Mouse (Mus musculus) kidney, adult 9 months (tissue): ENCODE results near the gene Pald1.

Experiments used
- DNase-seq: peaks from one replicate; pipeline ENCODE4 v3.0.0; 2022

Gene Pald1

DNA sequence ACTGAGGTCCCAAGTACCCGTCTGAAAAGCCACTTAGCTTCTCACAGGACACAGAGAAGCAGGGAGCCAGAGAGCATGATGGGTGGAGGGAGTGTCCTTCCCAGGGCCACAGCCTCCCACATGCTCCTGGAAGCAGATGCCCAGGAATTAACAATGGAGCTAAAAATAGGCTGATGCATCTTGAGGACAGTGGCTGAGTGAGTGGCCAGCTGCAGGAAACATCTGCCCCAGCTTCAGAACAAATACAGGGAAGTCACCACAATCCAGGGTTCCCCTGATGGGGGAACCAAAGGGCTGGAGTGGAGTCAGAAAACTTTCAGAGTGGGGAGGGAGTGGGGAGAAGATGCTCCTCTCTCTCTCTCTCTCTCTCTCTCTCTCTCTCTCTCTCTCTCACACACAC is 17.4 kb downstream of the Pald1 start:
- peak; percentile 65 for DNase-seq

DNA sequence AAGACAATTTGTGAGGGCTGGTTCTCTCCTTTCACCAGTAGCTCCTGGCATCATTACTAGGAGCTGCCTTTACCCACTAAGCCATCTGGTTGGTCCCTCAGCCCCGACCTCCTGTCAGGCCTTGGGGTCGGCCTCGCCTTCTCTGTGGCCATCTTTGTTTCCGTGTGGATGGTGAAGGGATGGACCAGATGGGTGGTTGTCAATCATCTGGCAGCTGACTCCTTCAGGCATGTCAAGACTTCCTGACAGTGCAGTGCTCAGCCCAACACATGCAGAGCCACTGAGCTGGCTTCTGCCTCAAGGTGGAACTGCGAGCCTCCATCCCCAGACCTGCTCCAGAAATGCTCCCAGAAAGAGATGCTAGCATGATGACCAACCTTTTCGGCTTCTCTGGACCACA is 18.9 kb downstream of the Pald1 start:
- DNase-seq = no peak

DNA sequence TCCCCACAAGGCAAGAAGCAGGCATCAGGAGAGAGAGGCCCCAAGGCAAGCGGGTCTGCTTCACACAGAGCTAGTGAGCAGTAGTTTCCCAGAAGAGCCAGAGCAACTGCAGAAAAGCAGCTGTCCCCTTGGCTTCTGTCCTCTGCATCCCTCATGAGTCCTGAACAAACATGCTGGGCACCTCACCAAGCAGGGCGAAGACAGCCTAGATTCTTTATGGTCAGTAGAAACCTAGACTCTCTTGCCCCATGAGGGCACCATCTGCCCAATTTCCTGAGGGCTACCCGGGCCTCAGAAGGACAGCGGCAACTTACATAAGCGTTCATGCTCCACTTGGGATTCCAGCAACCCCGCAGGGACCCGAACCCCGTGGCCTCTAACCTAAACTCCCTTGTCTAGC is 20.3 kb downstream of the Pald1 start:
- no peak for DNase-seq

DNA sequence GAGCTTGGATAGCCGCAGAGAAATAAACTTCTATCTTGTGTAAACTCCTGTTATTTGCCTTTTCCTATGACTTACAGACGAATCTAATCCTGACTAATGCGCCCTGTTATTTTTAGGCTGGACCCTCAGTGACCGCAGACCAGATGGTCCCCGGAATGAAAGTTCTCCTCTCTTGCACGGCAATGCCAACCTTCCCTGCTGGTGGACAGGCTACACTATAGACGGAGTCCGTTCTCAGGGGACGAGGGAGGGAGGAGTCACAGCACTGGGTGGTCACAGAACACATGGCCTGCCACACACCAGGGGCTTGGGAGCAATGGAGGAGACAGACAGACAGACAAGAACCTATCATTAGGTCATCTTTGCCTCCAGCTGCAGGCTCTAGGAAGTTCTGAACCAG is 20.8 kb downstream of the Pald1 start:
- DNase-seq = no peak

DNA sequence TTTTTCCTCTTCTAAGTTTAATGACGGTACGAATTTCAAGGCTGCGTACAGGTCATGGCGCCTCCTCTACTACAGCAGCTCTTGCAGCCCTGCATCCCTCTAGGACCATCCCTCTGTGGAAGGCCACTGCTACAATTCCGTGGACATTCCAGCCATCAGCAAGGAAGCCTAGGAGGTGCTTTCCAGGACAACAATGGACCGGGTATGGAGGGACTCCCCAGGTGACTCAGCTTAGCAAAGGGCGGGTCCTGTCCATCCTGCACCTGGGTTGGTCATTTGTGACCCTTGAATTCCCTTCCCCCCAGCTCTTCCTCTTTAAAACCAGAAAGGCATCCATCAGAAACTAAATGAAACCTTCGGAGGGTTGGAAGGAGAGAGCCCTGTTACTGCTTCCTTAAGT is 22.7 kb downstream of the Pald1 start:
- DNase-seq = no peak

DNA sequence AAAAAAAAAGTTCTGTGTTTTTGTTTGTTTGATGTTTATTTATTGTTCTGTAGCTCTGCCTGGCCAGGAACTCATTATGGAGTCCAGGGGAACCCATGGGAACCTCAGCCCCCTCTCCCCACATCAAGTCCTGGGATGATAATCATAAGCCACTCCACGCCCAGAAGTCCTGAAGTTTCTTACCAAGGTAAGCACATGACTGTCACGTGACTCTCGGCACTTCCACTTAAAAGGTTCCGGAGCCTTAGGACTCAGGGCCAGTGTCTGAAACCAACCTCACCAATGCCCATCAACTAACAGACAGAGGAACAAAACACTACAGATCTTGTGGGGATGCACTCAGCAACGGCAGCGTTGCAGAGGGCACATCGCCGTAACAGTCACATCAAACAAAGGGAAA is 23.9 kb downstream of the Pald1 start:
- no peak for DNase-seq

DNA sequence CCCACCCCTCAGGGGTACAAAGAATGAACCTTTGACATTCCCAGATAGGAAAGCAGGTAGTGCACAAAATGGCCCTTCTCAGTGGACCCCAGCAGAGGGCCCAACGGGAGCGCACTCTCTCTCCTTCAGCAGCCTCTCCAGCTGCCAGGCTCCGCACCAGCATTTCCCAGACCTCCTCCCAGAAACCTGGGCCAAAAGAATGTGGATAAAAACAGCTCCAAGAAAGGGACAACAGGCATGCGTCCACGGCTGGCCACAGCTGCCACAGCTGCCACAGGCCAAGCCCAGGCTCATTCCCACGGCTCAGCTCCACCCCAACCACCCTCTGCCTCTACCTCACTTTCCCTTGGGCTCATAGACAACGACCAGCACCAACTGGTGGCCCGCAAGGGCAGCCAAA is 25.7 kb downstream of the Pald1 start:
- no peak for DNase-seq

DNA sequence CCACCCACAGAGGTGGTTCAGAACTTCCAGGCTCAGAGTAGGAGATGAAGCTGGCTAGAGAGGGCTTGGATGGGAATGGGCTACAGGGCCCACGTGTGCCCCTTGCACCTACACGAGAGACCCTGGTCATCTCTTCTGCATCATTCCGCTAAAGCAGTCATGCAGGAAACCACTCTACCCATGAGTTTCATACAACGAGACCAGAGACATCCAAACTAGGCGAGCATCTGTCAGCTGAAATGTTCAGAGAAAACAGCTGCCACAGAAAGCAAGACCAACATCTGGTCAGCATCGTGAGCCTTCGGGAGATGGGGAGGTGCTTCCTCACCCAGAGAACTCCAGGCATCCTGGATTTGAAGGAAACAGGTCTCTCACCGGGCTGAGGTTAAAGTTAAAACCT is 26.8 kb downstream of the Pald1 start:
- DNase-seq = no peak

DNA sequence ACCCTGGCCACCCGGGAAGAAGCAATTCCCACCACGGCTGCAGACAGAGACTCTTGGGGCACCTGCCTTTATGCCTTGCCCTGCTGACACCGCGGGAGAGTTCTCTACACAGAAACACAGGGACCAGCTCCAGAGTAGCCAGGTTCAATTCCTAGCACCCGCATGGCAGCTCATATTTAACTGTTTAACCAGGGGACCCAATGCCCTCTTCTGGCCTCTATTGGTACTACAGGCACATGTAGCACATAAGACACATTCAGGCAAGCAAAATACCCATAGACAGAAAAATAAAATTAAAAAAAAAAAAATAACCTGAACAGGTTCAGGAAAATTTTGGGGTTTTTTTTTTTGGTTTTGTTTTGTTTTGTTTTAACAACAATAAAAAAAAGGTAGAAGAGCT is 27.2 kb downstream of the Pald1 start:
- no peak for DNase-seq

DNA sequence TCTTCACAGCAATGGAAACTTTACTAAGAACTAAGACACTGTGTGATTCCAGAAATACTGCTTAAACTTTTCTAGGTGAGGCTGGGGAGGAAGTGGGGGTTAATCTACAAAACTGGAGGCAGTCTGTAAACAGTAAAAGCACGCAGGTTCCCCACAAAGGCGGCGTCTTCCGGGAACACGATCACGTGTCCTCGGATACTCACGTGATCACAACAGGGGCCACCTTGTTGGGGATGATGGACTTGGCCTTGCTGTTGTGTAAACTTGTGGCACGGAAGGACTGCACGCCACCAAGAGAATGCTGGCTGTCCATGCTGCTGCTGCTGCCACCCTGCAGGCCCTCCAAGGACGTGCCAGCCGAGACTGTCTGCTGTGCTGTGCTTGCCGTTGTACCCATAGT is 27.7 kb downstream of the Pald1 start:
- no peak for DNase-seq

DNA sequence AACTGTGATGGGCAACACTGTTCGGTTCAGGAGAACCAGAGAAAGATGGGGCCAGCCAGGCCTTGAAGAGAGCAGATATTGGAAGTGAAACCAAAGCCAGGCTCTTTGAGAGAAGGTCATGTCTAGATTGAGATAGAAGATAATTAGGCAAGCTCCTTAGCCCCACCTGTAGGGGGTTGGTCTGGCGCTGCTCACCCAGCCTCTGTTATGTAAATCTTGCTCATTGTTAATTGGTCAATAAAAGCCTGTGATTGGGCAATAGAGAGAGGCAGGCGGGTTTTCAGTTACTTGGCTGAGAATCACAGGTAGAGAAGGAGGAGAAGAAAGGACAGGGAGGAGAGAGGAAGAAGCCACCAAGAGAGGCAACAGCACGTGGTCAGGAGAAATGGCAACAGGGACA is 32.1 kb downstream of the Pald1 start:
- DNase-seq = no peak

DNA sequence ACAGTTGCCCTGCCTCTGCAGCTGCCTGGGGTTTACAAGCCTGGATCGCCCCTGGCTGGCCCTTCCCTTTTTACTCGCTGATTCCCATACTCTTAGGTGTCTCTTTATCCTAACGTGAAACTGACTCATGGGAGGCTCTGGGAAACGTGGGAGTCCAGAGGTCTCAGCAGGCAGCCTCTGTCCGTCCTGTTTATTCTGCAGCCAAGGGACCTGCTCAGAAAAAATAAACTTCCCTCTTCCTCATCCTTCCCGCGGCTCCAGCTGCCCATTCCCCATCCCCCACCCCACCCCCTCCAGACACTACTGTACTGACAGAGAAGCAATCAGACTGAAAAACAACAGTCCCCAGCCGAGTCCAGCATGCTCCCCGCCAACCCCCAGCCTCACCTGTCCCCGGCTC is 37.0 kb downstream of the Pald1 start:
- no peak for DNase-seq

DNA sequence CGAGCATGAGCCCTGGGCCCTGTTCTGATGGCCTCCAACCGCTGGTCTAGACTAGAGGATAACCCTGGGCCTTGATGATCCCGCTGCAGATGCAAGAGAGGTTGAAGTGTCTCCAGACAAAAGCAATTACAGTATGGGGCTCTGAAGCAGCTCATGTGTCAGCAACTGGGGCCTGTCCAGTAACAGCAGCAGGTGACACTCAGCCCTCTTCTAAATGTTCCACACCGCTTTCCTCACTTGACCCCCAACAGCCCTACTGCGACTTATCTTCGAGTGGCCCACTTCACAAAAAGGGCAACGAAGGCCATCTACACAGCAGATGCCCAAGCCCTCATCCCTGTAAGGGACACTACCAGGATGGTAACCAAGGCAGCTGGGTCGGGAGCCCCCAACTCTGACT is 38.2 kb downstream of the Pald1 start:
- DNase-seq = no peak

DNA sequence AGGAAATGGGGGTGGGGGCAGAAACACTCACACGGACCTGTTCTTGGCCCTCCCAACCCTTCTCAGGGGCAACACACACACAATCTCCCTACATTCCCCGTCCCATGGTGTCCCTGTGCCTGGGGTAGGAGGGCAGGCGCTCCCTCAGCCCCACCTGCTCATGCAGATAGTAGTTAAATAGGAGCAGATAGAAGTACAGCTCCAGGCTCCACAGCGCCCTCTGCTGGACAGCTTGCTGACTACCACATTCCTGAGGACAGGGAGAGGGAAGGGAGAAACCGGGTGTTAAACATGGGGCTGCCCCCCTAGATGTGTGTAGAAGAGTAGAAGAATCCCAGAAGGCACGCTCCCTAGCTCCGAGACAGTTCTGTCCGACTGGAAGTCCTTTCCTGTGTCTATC is 39.4 kb downstream of the Pald1 start:
- DNase-seq = peak; percentile 59

DNA sequence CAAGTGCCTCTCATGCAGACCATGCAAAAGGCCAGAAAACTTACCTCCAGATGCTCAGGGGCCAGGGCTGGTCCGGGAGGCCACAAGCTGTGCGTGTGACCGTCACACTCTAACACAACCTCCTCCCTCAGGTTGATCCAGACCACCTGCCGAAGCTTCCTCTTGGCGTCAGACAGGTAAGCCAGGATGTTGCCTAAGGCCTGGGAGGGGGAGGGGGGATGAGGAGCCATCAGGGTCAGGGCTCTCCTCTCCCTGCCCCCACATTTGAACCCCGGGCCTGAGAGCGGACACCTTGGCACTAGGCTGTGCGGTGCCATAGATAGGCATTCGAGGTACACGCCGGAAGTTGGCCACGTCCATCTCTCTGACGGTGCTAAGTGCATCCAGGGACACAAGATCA is 40.6 kb downstream of the Pald1 start:
- DNase-seq = no peak

DNA sequence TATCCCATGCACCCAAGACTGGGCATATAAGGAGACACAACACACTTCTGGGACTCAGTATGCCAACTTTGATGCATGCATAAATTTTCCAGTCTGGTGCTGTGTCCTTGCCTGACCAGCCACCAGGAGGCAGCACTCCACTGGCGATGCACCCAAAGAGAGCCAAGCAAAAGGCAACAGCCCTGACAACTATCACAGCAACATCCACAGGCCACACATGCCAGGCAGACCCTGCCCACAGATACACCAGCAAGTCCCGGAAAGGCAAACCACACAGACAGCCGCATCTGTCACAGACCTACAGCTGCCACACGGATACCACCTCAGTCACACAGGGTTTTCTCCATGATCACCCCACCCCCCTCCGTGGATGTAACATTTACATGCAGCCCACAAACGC is 41.8 kb downstream of the Pald1 start:
- peak; percentile 66 for DNase-seq

DNA sequence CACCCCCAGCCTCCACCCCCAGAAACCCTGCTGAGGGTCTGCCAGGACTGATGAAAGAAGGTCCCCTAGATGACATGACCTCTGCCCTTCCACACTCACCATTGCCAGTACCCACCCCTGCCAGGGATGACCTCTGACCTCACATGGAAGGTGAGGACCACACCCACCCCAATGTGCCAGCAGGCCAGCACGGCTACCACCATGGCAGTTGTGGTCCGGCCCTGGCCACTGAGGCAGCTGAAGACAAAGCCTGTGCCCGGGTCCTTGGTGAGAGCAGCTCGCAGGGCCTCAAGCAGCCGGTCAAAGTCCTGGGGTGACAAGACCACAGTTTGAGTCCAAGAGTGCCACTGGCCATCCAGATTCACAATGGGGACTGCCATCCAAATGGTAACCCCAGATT is 42.3 kb downstream of the Pald1 start:
- no peak for DNase-seq

DNA sequence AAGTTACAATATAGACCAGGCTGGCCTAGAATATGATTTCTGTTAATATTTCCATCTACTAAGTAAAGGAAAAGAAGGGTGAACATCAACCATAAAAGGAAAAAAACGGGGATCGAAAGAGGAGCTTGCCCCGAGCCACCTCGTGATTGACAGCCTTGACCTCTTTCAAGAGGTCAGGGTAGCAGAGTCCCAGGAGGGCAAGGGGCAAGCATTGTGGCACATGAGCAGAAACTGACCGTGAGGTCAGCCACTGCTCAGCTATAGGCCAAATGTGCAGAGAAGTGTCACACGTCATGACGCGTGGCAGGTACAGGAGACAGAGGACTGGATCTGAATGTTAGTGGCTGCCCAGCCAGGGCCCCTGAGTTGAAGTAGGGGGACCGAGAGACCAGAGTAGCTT is 43.1 kb downstream of the Pald1 start:
- DNase-seq = no peak

DNA sequence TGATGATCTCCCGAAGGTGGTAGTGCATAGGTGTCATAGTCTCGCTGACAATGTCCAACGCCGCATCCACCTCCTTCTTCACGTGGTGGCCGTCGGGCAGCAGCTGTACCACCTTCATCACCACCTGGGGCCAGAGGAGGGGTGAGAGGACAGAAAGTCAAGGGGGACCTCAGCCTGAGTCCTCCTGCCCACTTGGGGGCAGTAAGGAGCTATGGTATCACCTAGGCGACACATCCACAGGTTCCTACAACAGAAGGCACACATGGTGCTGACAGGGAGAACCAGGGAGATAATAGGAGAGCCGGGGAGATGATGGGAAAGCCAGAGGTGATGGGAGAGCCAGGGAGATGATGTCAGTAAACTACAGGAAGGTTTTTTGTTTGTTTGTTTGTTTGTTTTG is 44.1 kb downstream of the Pald1 start:
- DNase-seq = no peak

DNA sequence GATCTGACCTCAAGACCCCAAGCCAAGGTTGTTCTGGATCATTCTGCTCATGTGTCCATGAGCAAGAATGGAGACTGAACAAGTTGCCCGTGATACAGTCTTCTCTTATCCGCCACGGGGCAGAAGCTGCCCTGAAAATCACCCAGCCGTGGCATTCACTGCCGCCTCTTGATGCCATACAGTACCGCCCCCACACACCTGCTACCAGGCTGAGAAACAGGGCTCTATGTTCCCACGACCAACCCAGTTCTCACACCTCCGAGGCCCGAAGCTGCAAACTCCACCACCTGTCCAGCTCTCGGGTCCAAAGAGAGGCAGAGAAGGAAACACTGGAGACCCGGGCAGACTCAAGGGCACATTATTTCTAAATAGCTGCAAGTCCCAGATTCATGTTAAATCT is 45.7 kb downstream of the Pald1 start:
- DNase-seq = no peak

DNA sequence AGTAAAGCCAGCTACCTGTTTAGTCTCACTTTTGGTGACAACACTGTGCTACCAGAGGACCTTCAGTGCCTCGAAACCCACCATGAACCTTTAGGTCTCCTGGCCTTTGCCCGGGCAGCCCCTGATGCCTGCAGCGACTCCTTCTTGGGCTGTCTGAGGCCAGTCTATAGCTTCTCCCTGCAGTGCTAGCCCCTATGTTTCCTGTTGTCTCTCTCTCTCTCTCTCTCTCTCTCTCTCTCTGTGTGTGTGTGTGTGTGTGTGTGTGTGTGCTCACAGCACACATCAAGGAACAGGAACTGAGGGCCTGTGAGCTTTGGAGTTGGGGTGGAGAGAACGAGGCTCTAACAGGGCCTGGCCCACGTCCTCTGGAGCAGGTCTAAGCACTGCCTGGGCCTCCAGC is 46.7 kb downstream of the Pald1 start:
- no peak for DNase-seq

DNA sequence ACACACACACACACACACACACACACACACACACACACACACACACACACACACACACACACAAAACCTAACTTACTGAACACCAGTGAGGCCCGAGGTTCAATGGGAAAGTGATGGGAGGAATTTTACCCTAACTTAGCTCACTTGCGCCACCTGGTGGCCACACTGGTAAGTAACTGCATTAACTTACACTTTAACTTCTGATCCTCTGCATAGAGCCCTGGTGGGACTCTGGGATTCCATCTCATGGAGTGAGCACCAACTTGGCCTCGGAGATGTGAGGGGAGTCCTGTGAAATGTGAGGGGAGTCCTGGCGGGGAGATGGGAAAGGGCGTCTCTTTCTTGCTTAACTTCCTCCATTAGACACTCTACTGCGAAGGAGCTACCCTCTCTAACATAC is 47.2 kb downstream of the Pald1 start:
- peak; percentile 76 for DNase-seq

DNA sequence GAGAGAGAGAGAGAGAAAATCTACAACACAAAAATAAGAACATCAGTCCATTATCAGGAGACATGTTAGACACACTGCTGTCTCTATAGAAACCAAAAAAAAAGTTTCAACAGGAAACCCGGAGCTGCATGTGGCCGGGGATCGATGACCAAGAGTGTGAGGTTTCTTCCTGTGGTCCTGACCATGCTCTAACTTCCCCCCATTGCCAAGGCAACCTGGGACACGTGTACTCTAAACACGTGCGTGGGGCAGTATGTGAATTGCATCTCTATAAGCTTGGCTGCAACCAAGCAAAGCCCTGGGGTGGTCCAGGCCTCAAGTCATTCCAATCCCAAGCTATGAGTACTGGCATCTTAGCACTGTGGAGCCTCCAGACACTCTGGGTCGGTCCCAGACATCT is 48.8 kb downstream of the Pald1 start:
- DNase-seq = no peak

DNA sequence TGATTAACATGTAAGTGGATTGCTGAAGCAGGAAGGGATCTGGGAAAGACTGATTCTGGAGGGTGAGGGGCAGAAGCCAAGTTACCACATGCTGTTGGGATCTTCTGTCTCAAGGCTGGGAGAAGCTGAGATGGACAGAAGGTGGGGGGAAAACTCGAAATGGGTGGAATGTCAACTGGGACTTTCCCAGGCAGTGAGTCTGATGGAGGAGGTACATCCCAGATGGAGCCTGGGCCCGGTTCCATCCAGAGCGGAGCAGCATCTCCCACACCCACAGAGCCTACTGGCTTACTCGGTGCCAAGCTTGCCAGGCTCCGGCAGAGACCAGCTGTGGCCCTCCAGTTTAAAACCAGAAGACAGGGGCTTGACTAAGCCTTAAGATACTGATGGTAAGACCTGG is 52.3 kb downstream of the Pald1 start:
- no peak for DNase-seq

DNA sequence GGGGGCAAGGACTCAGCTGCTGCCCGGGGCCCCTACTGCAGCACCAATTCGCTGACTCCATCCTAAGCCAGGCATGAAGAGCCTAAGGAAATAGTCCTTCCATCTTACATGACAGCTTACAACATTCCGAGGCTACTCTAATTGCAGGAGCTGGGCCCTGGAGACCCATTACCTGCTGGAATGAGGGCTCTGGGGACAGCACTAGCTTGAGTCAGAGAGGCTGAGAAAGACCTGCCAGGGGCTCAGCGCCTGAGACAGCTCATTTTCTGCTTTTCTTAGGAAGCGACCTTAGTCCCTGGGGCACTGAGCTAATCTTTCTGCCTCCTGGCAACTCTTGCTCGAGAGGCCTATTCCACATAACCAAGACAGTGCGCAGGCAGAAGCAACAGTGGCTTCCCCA is 54.4 kb downstream of the Pald1 start:
- no peak for DNase-seq

DNA sequence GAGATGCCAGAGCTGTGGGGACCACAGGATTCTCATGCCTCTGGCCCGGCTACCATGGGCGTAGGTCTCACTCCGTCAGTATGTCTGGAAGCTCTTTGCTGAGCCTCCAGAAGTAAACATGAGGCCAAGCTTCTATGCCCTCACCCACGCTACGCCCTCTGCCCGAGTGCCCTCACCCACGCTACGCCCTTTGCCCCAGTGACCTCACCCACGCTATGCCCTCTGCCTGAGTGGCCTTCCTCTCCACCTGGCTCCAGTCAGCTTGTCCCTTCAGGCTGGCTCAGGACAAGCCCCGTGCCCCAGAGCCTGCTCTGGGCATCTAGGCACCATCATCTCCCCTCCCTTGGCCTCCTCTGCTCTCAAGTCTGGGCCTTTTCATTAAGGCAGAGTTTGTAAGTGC is 55.8 kb downstream of the Pald1 start:
- DNase-seq = no peak
